Mouse (Mus musculus): ENCODE results near the gene Ppp2r3c.
"Not testable (repeated sequence)": the region's sequence is repeated elsewhere in the genome, so short reads cannot be mapped to it uniquely, and the experiment has no call there.

The Ppp2r3c gene

GRCm38 (mm10) chr12:55263385-55263784 is 39.4 kb downstream of the Ppp2r3c start:
- not testable (repeated sequence) for DNase-seq

GRCm38 (mm10) chr12:55261950-55262349 is 40.8 kb downstream of the Ppp2r3c start:
- not testable (repeated sequence) for DNase-seq

- not testable (repeated sequence) for DNase-seq
Measured at GRCm38 (mm10) chr12:55242243-55242642, 60.6 kb downstream of the Ppp2r3c start.

GRCm38 (mm10) chr12:55230520-55230861 is 72.3 kb downstream of the Ppp2r3c start:
- DNase-seq = peak in 1 of 2 experiments; percentile 8

GRCm38 (mm10) chr12:55229626-55230519 is 72.9 kb downstream of the Ppp2r3c start, which contains the start of gene Srp54c:
Srp54c (plus strand) TSS chr12:55230168.
- not testable (repeated sequence) for DNase-seq
